Mouse (Mus musculus) liver, adult 2 months (tissue): Measurements from ENCODE around the gene Acacb. TPM values are rescaled to one million over a fixed set of nuclear protein-coding genes. Genes with fewer than 3 reads are reported as not detected.

Source experiments
- DNase-seq: peaks from one replicate; pipeline ENCODE4 v3.0.0-alpha.2; 2011; ENCODE audit warnings: low read depth, low spot score; ENCODE audit errors: extremely low read depth
- H3K27ac ChIP-seq: fragments of 200-500 bp; replicated peaks from 2 replicates; pipeline ENCODE4 v1.5.1; 2012; ENCODE audit warnings: low read depth, mild to moderate bottlenecking, control low read depth, inconsistent platforms, low read length; ENCODE audit not compliant: insufficient read depth
- H3K27me3 ChIP-seq: fragments of 200-500 bp; 2 replicates; pipeline ENCODE4 v1.6.1; 2012; ENCODE audit warnings: mild to moderate bottlenecking, moderate library complexity, low read length, inconsistent platforms; ENCODE audit not compliant: control insufficient read depth, insufficient read depth
- H3K36me3 ChIP-seq: fragments of 200-500 bp; 2 replicates; pipeline ENCODE4 v1.6.1; 2012; ENCODE audit warnings: low read length, inconsistent platforms; ENCODE audit not compliant: control insufficient read depth, insufficient read depth
- H3K4me1 ChIP-seq: fragments of 200-500 bp; 2 replicates; pipeline ENCODE4 v1.6.1; 2011; ENCODE audit warnings: low read length; ENCODE audit not compliant: control insufficient read depth, insufficient read depth
- H3K4me3 ChIP-seq: fragments of 200-500 bp; 2 replicates; pipeline ENCODE4 v1.5.1; 2011; ENCODE audit warnings: low read depth, mild to moderate bottlenecking, control low read depth, low read length, moderate library complexity; ENCODE audit not compliant: insufficient read depth
- H3K79me2 ChIP-seq: fragments of 200-500 bp; 2 replicates; pipeline ENCODE4 v1.6.1; 2012; ENCODE audit warnings: inconsistent platforms, mild to moderate bottlenecking, low read length, moderate library complexity; ENCODE audit not compliant: control insufficient read depth, insufficient read depth
- H3K9ac ChIP-seq: fragments of 200-500 bp; 2 replicates; pipeline ENCODE4 v1.6.1; 2012; ENCODE audit warnings: low read depth, mild to moderate bottlenecking, control low read depth, inconsistent platforms, low read length
- CTCF ChIP-seq: fragments of 200-500 bp; IDR thresholded peaks from 2 replicates; pipeline ENCODE4 v1.5.1; 2011; ENCODE audit warnings: low read depth, low read length, control low read depth
- POLR2A ChIP-seq: fragments of 200-500 bp; IDR thresholded peaks from 2 replicates; pipeline ENCODE4 v1.6.1; 2011; ENCODE audit warnings: low read length, control low read depth; ENCODE audit not compliant: insufficient read depth; ENCODE audit errors: extremely low read depth
- WGBS: fragments of 180-500 bp; shearing (Covaris S2); methylation state at CpG from one replicate; pipeline ENCODE4 v1.1.7; 2018; 5-methylcytosine and 5-hydroxymethylcytosine counted together
- polyA plus RNA-seq: library from polyadenylated mRNA; depleted of rRNA; stranded (reverse); fragments of >200 nt; gene quantifications from 2 replicates; pipeline ENCODE4 v1.2.3, GENCODE M21; 2012
- total RNA-seq: library from RNA; depleted of rRNA; stranded (reverse); fragments of >200 nt; gene quantifications from 2 replicates; pipeline ENCODE4 v1.2.3, GENCODE M21; 2014

Acacb gene
- total and polyA plus RNA-seq, 2 experiments = 39.4 to 45.8 TPM

DNA sequence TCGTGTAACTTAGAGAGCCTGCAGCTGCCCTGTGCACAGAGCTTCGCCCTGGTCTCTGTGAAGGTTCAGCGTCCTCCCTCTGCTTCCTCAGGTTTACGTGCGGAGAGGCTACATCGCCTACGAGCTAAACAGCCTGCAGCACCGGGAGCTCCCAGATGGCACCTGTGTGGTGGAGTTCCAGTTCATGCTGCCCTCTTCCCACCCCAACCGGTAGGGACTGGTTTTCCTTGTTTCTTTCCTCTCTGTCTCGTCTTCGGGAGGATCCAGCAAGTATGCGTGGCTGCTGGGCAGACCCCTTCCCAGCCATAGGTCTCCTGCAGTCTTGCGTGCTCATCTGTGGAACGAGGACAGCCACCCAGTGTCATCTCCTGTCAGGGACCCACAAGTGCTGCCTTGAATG lies 72.4 kb downstream of the Acacb start:
- peaks cover 57% of the 10 kb centered on the region for H3K36me3 ChIP-seq
- H3K27ac ChIP-seq = no peak overlapping the region
- TF ChIP-seq POLR2A (no peak), CTCF (no peak)
- H3K9ac ChIP-seq = no peak overlapping the region
- H3K27me3 ChIP-seq = no peaks in the 10 kb centered on the region
- 93% methylated on average over 14 of the region's 14 CpGs for WGBS
- H3K4me3 ChIP-seq = no peak overlapping the region
- no peak for DNase-seq
- no peaks in the 10 kb centered on the region for H3K4me1 ChIP-seq
- no peaks in the 10 kb centered on the region for H3K79me2 ChIP-seq

DNA sequence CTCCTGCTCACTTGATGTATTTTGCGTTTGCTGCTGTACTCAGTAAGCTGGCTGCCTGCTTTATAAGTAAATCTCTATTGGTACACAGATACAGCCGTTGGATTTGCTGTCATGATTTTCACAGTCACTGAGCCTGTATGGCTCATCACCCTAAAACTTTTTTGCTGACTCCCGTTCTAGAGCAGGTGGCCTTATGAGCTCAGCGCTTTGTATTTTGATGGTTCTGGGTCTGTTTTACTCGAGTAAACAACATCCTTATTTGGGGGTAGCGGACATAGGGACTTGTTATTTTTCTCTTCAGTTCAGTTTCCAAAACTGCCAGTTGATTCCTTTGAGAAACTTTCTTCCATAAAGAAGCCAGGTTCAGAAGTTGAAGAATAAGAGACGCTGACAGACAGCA lies 79.7 kb downstream of the Acacb start:
- Histone ChIP-seq H3K9ac (no peak overlapping the region), H3K27ac (no peak overlapping the region), H3K27me3 (no peaks in the 10 kb centered on the region), H3K36me3 (peaks cover 58% of the 10 kb centered on the region), H3K79me2 (no peaks in the 10 kb centered on the region), H3K4me1 (no peaks in the 10 kb centered on the region), H3K4me3 (no peak overlapping the region)
- no peak for DNase-seq
- TF ChIP-seq CTCF (no peak), POLR2A (no peak)
- 96% methylated on average over 7 of the region's 7 CpGs for WGBS

DNA sequence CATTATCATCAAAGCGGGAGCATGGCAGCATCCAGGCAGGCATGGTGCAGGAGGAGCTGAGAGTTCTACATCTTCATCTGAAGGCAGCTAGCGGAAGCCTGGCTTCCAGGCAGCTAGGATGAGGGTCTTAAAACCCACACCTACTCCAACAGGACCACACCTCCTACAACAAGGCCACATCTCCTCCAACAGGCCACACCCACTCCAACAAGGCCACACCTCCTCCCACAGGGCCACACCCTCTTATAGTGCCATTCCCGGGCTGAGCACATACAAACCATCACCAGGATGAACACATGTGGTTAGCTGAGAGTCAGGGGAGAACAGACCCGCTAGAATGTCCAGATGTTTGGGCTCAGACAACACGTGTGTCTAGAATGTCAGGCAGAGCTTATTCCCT lies 82.6 kb downstream of the Acacb start:
- Histone ChIP-seq H3K36me3 (peaks cover 66% of the 10 kb centered on the region), H3K27me3 (no peaks in the 10 kb centered on the region), H3K4me1 (no peaks in the 10 kb centered on the region), H3K79me2 (no peaks in the 10 kb centered on the region), H3K4me3 (no peak overlapping the region), H3K9ac (no peak overlapping the region), H3K27ac (no peak overlapping the region)
- DNase-seq = no peak
- TF ChIP-seq CTCF = no peak
- 87% methylated on average over 5 of the region's 5 CpGs for WGBS

DNA sequence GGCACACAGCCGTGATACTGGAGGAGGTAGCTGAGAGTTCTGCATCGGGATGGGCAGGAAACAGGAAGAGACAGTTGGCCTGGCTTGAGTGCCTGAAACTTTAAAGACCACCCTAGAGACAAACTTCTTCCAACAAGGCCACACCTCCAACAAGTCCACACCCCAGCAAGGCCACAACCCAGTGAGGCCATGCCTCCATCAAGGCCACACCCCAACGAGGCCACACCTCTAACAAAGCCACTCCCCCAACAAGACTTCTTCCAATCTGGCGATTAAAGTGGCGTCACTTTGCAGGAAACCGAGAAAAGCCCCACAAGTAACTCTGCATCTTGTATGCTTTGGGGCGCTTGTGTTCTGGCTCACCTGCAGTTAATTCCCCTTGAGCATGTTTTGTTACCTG lies 92.6 kb downstream of the Acacb start:
- H3K27ac ChIP-seq = no peak overlapping the region
- DNase-seq = no peak
- WGBS = 43% methylated on average over 7 of the region's 7 CpGs
- no peaks in the 10 kb centered on the region for H3K79me2 ChIP-seq
- TF ChIP-seq POLR2A = no peak
- no peak overlapping the region for H3K9ac ChIP-seq
- H3K36me3 ChIP-seq = peaks cover 40% of the 10 kb centered on the region
- H3K4me3 ChIP-seq = no peak overlapping the region
- H3K27me3 ChIP-seq = no peaks in the 10 kb centered on the region
- H3K4me1 ChIP-seq = no peaks in the 10 kb centered on the region

DNA sequence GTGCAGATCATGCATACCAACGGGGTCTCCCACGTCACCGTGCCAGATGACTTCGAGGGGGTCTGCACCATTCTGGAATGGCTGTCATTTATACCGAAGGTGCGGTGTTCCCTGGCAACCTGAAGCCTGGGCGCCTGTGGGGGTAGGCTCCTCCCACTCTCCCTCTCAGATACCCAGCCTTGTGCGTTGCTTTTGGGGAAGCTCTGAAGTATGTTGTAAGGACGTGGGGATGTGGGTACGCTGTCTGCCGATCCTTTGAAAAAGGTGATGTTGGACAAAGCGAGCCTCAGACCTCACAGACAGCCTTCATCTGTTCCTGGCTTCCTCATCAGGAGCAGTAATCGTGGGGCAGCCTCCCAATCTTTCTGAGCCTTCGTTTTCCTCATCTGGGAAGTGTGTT lies 93.4 kb downstream of the Acacb start:
- Histone ChIP-seq H3K9ac (no peak overlapping the region), H3K27ac (no peak overlapping the region), H3K79me2 (no peaks in the 10 kb centered on the region), H3K4me1 (no peaks in the 10 kb centered on the region), H3K27me3 (no peaks in the 10 kb centered on the region), H3K36me3 (peaks cover 42% of the 10 kb centered on the region), H3K4me3 (no peak overlapping the region)
- DNase-seq = no peak
- TF ChIP-seq POLR2A = no peak
- 79% methylated on average over 14 of the region's 14 CpGs for WGBS

DNA sequence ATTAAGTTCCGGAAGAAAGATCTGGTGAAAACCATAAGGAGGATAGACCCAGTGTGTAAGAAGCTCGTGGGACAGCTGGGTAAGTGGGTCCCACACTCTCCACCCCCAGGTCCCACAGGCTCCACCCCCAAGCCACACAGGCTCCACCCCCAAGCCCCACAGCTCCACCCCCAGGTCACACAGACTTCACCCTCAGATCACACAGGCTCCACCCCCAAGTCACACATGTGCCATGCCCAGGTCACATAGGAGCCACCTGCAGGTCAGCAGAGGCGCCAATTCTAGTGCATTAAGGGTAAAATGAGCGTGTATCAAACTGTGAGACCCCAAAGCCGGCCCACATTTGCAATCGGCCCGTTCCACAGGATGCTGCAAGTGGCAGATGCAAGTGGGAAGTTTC lies 100.1 kb downstream of the Acacb start:
- TF ChIP-seq POLR2A = no peak
- no peak for TF ChIP-seq CTCF
- Histone ChIP-seq H3K9ac (no peak overlapping the region), H3K27me3 (no peaks in the 10 kb centered on the region), H3K79me2 (no peaks in the 10 kb centered on the region), H3K4me3 (no peak overlapping the region), H3K4me1 (no peaks in the 10 kb centered on the region), H3K27ac (no peak overlapping the region), H3K36me3 (peaks cover 42% of the 10 kb centered on the region)
- 83% methylated on average over 7 of the region's 7 CpGs for WGBS
- peak; percentile 15 for DNase-seq

DNA sequence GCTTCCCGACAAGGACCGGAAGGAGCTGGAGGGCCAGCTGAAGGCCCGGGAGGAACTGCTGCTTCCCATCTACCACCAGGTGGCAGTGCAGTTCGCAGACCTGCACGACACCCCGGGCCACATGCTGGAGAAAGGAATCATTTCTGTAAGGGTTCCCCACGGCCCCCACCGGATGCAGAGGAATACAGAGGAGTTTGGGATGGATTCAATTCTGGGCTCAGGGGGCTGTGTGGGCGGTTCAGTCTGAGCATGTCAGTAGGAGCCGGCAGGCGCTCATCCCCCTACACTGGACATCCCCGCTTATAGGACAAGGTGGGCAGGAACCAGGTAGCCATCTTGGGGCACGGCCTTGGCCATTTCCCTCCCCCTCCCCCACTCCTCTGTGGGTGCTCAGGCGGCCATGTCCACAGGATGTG lies 101.8 kb downstream of the Acacb start:
- Histone ChIP-seq H3K36me3 (peaks cover 31% of the 10 kb centered on the region), H3K27ac (no peak overlapping the region), H3K4me3 (no peak overlapping the region), H3K9ac (no peak overlapping the region), H3K4me1 (no peaks in the 10 kb centered on the region), H3K27me3 (no peaks in the 10 kb centered on the region), H3K79me2 (no peaks in the 10 kb centered on the region)
- DNase-seq = peak; percentile 9
- WGBS = 43% methylated on average over 14 of the region's 14 CpGs
- TF ChIP-seq CTCF (peak; percentile 85), POLR2A (no peak)
